In the genomic region with DNA sequence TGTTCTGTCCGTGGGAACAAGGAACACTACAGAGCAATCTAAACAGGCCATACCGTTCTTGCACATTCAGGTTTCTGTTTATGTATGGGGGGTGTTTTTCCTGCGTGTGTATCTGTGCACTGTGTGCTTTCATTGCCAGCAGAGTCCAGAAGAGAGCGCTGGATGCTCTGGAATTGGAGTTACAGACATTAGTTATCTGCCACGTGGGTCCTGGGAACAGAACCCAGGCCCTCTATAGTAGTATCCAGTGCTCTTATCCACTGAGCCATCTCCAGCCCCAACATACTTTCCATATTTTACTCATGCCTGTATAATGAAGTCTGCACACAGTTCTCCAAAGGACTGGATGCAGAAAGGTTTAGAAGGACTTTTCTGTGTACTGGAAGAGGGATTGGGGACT, we compare ENCODE assay signal across 8 mouse cellular contexts. TPM values are rescaled to one million over a fixed set of nuclear protein-coding genes. Genes with fewer than 3 reads are reported as not detected.
DNase-seq lines count a peak whose midpoint lies in the region; ATAC-seq and TF ChIP-seq lines count a peak whose summit lies in the region.

No protein-coding gene starts in this region.

- peak; percentile 5; the same call in 1 of the 2 replicates for ATAC-seq in embryonic facial prominence, embryonic 11.5 days (replicated peaks; ENCODE audit: insufficient number of reproducible peaks, low FRiP score, low TSS enrichment, low read depth)
- ATAC-seq in intestine, embryonic 14.5 days (replicated peaks; ENCODE audit: low FRiP score, low TSS enrichment, low read depth): peak; percentile 8; the same call in 1 of the 2 replicates
- ATAC-seq in midbrain, postnatal 0 days (ENCODE audit: low FRiP score): no peak; the same call in 1 of the 2 replicates
- no peak for ATAC-seq in inflammation-experienced regulatory T-cells, adult 6 months
- no peak for ATAC-seq in cerebellum, adult (ENCODE audit: insufficient number of reproducible peaks, low FRiP score, low TSS enrichment)

- H3K9me3 ChIP-seq in embryonic facial prominence, embryonic 11.5 days (replicated peaks; ENCODE audit: control insufficient read depth, low read length): no peaks in the 10 kb centered on the region
- no peaks in the 10 kb centered on the region for H3K9me3 ChIP-seq in intestine, embryonic 14.5 days (ENCODE audit: control insufficient read depth, low read length)
- H3K9me3 ChIP-seq in midbrain, postnatal 0 days (ENCODE audit: low read length): no peaks in the 10 kb centered on the region

- no peaks in the 10 kb centered on the region for H3K27me3 ChIP-seq in embryonic facial prominence, embryonic 11.5 days (ENCODE audit: control insufficient read depth, insufficient read depth, low read length)
- 0 out of 2 replicates have a peak, but pooled peaks cover 2% of the 10 kb centered on the region for H3K27me3 ChIP-seq in intestine, embryonic 14.5 days (replicated peaks; ENCODE audit: control insufficient read depth, insufficient read depth, low read length)
- no peaks in the 10 kb centered on the region for H3K27me3 ChIP-seq in midbrain, postnatal 0 days (ENCODE audit: insufficient read depth, low read length)

- H3K27ac ChIP-seq in embryonic facial prominence, embryonic 11.5 days (replicated peaks; ENCODE audit: low read depth, low read length): no peak overlapping the region
- H3K27ac ChIP-seq in intestine, embryonic 14.5 days (ENCODE audit: low read depth): peak overlapping the region; percentile 44; the same call in 1 of the 2 replicates
- H3K27ac ChIP-seq in midbrain, postnatal 0 days (ENCODE audit: low read depth, low read length): peak overlapping the region; percentile 77

- DNase-seq in left cerebral cortex, adult 11 months (ENCODE audit: low spot score): peak; percentile 40
- DNase-seq in left cerebral cortex, adult 9 months (ENCODE audit: low spot score in 2 of 2): no peak
- DNase-seq in embryonic facial prominence, embryonic 11.5 days (ENCODE audit: low spot score): no peak
- DNase-seq in intestine, embryonic 14.5 days (ENCODE audit: low spot score): no peak
- DNase-seq in midbrain, postnatal 0 days (ENCODE audit: low spot score): peak; percentile 27
- no peak for DNase-seq in cerebellum, adult 9-10 months

- H3K4me3 ChIP-seq in embryonic facial prominence, embryonic 11.5 days (ENCODE audit: low read depth, low read length): peak overlapping the region; percentile 81
- H3K4me3 ChIP-seq in intestine, embryonic 14.5 days (ENCODE audit: low read depth, low read length): peak overlapping the region; percentile 53
- H3K4me3 ChIP-seq in midbrain, postnatal 0 days (ENCODE audit: low read depth, low read length): peak overlapping the region; percentile 65

- WGBS in embryonic facial prominence, embryonic 11.5 days: under 1% methylated on average over 5 of the region's 5 CpGs
- WGBS in intestine, embryonic 14.5 days: under 1% methylated on average over 5 of the region's 5 CpGs
- 0% methylated on average over 5 of the region's 5 CpGs for WGBS in midbrain, postnatal 0 days

- no peaks in the 10 kb centered on the region for H3K4me1 ChIP-seq in embryonic facial prominence, embryonic 11.5 days (ENCODE audit: control insufficient read depth, insufficient read depth, low read length)
- peaks cover 16% of the 10 kb centered on the region for H3K4me1 ChIP-seq in intestine, embryonic 14.5 days (replicated peaks; ENCODE audit: control insufficient read depth, insufficient read depth, low read length)
- peaks cover 8% of the 10 kb centered on the region; the same call in 1 of the 2 replicates for H3K4me1 ChIP-seq in midbrain, postnatal 0 days (ENCODE audit: insufficient read depth, low read length)

- peak; percentile 43 for TF ChIP-seq CTCF in midbrain, postnatal 0 days (IDR thresholded peaks at IDR 0.05)

- peak overlapping the region; percentile 67 for H3K9ac ChIP-seq in embryonic facial prominence, embryonic 11.5 days (replicated peaks; ENCODE audit: low read length)
- H3K9ac ChIP-seq in intestine, embryonic 14.5 days (ENCODE audit: low read length): peak overlapping the region; percentile 45
- H3K9ac ChIP-seq in midbrain, postnatal 0 days (replicated peaks; ENCODE audit: low read length, poor library complexity, severe bottlenecking): peak overlapping the region; percentile 75

- no peaks in the 10 kb centered on the region for H3K36me3 ChIP-seq in embryonic facial prominence, embryonic 11.5 days (replicated peaks; ENCODE audit: control insufficient read depth, insufficient read depth, low read depth, low read length)
- H3K36me3 ChIP-seq in intestine, embryonic 14.5 days (ENCODE audit: control insufficient read depth, insufficient read depth, low read length): no peaks in the 10 kb centered on the region
- H3K36me3 ChIP-seq in midbrain, postnatal 0 days (ENCODE audit: insufficient read depth, low read length): no peaks in the 10 kb centered on the region

- H3K4me2 ChIP-seq in embryonic facial prominence, embryonic 11.5 days (ENCODE audit: low read depth, low read length): peak overlapping the region; percentile 78
- peak overlapping the region; percentile 51 for H3K4me2 ChIP-seq in intestine, embryonic 14.5 days (ENCODE audit: low read length)
- peak overlapping the region; percentile 76 for H3K4me2 ChIP-seq in midbrain, postnatal 0 days (ENCODE audit: low read depth, low read length, poor library complexity, severe bottlenecking)

RNA-seq across cellular contexts. Expression of a gene that starts 0.6 kb away (rescaled TPM):
- 87.5 and 91.6 TPM in 2 replicates for polyA plus RNA-seq in embryonic facial prominence, embryonic 11.5 days (2014; fragmentation: Nextera tagmentation; extraction: Ambion mirVana)
- polyA plus RNA-seq in intestine, embryonic 14.5 days (2014; fragmentation: Nextera tagmentation; extraction: Ambion mirVana): 80.0 and 89.2 TPM in 2 replicates
- total RNA-seq in midbrain, postnatal 0 days (2014; rRNA removed): 190 and 218 TPM in 2 replicates
- polyA plus RNA-seq in midbrain, postnatal 0 days (2015; fragmentation: Nextera tagmentation; extraction: Ambion mirVana): 212 and 228 TPM in 2 replicates
- 10 to 100 TPM; 11.3 to 23.6 (median 18.2) TPM for polyA plus RNA-seq in inflammation-experienced regulatory T-cells, adult 6 months (2017; shearing (Covaris generic))

RNA-seq across cellular contexts. Expression of a gene that starts 18.3 kb away (rescaled TPM):
- polyA plus RNA-seq in embryonic facial prominence, embryonic 11.5 days (2014; fragmentation: Nextera tagmentation; extraction: Ambion mirVana): 1,073 and 1,266 TPM in 2 replicates
- 632 and 676 TPM in 2 replicates for polyA plus RNA-seq in intestine, embryonic 14.5 days (2014; fragmentation: Nextera tagmentation; extraction: Ambion mirVana)
- 106 and 119 TPM in 2 replicates for total RNA-seq in midbrain, postnatal 0 days (2014; rRNA removed)
- 184 and 202 TPM in 2 replicates for polyA plus RNA-seq in midbrain, postnatal 0 days (2015; fragmentation: Nextera tagmentation; extraction: Ambion mirVana)
- 10 to 100 TPM; 57.3 to 89.3 (median 57.4) TPM for polyA plus RNA-seq in inflammation-experienced regulatory T-cells, adult 6 months (2017; shearing (Covaris generic))

RNA-seq across cellular contexts. Expression of a gene that starts 46.3 kb away (rescaled TPM):
- 1.1 and 1.5 TPM in 2 replicates for polyA plus RNA-seq in embryonic facial prominence, embryonic 11.5 days (2014; fragmentation: Nextera tagmentation; extraction: Ambion mirVana)
- 1.1 and 1.2 TPM in 2 replicates for polyA plus RNA-seq in intestine, embryonic 14.5 days (2014; fragmentation: Nextera tagmentation; extraction: Ambion mirVana)
- 2.7 and 3.0 TPM in 2 replicates for total RNA-seq in midbrain, postnatal 0 days (2014; rRNA removed)
- 2.3 and 2.4 TPM in 2 replicates for polyA plus RNA-seq in midbrain, postnatal 0 days (2015; fragmentation: Nextera tagmentation; extraction: Ambion mirVana)
- polyA plus RNA-seq in inflammation-experienced regulatory T-cells, adult 6 months (2017; shearing (Covaris generic)): not detected

RNA-seq across cellular contexts. Expression of a gene that starts 54.4 kb away (rescaled TPM):
- polyA plus RNA-seq in embryonic facial prominence, embryonic 11.5 days (2014; fragmentation: Nextera tagmentation; extraction: Ambion mirVana): 1.4 and 3.5 TPM in 2 replicates
- 29.7 and 30.9 TPM in 2 replicates for polyA plus RNA-seq in intestine, embryonic 14.5 days (2014; fragmentation: Nextera tagmentation; extraction: Ambion mirVana)
- 2.2 and 2.4 TPM in 2 replicates for total RNA-seq in midbrain, postnatal 0 days (2014; rRNA removed)
- 5.4 and 6.8 TPM in 2 replicates for polyA plus RNA-seq in midbrain, postnatal 0 days (2015; fragmentation: Nextera tagmentation; extraction: Ambion mirVana)
- not detected for polyA plus RNA-seq in inflammation-experienced regulatory T-cells, adult 6 months (2017; shearing (Covaris generic))

Comparison
In these comparisons a context has a peak if more than half of its experiments do, and no peak if none do; other contexts are left out.
1. DNase-seq: peak in left cerebral cortex, adult 11 months (single experiment) and midbrain, postnatal 0 days (single experiment); none in left cerebral cortex, adult 9 months (0 of 2), embryonic facial prominence, embryonic 11.5 days (single experiment), intestine, embryonic 14.5 days (single experiment) and cerebellum, adult 9-10 months (single experiment).
2. ATAC-seq: peak in embryonic facial prominence, embryonic 11.5 days (single experiment) and intestine, embryonic 14.5 days (single experiment); none in midbrain, postnatal 0 days (single experiment), inflammation-experienced regulatory T-cells, adult 6 months (single experiment) and cerebellum, adult (single experiment).
3. Peak in every context shown above with its lines, with median percentiles within 50 percentile points of each other: H3K4me2 ChIP-seq, H3K4me3 ChIP-seq and H3K9ac ChIP-seq.